Mouse (Mus musculus): ENCODE measurements at regions not wholly inside any gene's neighbourhood (a gene's known extent, or its start where the extent isn't known, plus 50 kb on each side); places are given as distances from the start of the nearest gene placed in this dataset.

DNA sequence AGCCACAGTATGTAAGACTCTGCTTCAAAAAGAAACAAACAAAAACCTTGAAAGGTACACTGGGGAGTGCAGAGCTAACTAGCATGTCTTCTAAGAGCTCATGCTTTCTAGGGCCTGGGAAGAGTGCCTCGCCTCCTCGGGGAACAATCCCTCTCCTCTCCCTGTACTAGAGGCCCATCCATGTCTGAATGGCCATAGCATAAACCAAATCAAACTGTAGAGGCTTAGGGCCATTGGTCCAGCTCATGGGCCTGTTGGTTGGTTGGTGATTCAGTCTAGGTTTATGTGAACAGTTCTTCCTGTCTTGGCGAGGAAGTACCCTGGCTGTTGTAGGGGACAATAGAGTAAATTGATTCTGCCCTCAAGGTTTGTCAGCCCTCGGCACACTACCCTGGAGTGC lies 151.0 kb downstream of the Wdr11 start:
- H3K4me1 ChIP-seq (ENCODE audit: control insufficient read depth, insufficient read depth, low read length) = no peaks in the 10 kb centered on the region
- H3K9me3 ChIP-seq (ENCODE audit: control insufficient read depth, low read length) = no peaks in the 10 kb centered on the region
- WGBS = 88% methylated on average over 4 of the region's 4 CpGs
- H3K4me2 ChIP-seq (ENCODE audit: low read depth) = no peak overlapping the region
- DNase-seq (ENCODE audit: low spot score) = no peak
- no peak overlapping the region for H3K9ac ChIP-seq (ENCODE audit: low read length)
- H3K27ac ChIP-seq (ENCODE audit: low read depth, low read length) = no peak overlapping the region
- H3K4me3 ChIP-seq (ENCODE audit: low read depth, low read length) = no peak overlapping the region
- H3K36me3 ChIP-seq (ENCODE audit: control insufficient read depth, insufficient read depth, low read length) = no peaks in the 10 kb centered on the region
- H3K27me3 ChIP-seq (ENCODE audit: control insufficient read depth, insufficient read depth, low read length) = no peaks in the 10 kb centered on the region
- ATAC-seq (ENCODE audit: insufficient read depth, low FRiP score, low TSS enrichment) = no peak

DNA sequence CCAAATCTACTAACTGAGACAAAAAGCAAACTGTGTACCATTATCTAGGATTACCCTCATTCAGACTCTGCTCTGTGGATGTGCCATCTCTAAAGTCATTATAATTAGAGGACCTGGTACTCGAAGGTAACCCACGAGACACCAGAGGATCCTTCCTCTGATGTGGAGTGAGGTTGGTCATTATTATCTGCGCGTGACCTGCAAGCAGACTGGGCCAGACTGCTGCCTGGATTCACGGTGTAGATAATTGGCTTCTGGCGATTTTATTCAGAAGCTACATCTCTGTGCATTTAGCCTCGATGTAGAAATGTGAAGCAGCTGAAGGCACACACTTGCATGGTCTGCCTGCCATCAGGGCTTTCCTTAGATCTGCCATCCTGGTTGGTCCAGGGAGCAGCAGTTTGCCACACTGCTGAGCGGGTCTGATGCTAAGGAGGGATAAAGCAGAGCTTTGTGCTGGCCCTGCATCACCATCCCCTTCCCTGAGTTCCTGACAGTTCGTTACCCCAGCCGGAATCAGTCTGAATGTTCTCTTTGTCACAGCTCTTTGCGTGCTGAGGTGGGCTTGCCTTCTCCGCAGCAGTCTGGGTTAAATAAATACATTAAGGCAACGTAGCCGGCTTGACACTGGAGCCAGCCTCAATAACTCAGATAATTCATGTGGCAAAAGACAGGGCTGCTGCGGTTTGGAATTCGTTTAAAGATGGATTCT lies 152.4 kb downstream of the Wdr11 start:
- Histone ChIP-seq H3K27ac (ENCODE audit: low read depth, low read length) (peak overlapping the region; percentile 70; the same call in 1 of the 2 replicates), H3K36me3 (ENCODE audit: control insufficient read depth, insufficient read depth, low read length) (no peaks in the 10 kb centered on the region), H3K9me3 (ENCODE audit: control insufficient read depth, low read length) (no peaks in the 10 kb centered on the region), H3K4me2 (ENCODE audit: low read depth) (no peak overlapping the region), H3K4me1 (ENCODE audit: control insufficient read depth, insufficient read depth, low read length) (no peaks in the 10 kb centered on the region), H3K4me3 (ENCODE audit: low read depth, low read length) (no peak overlapping the region), H3K9ac (ENCODE audit: low read length) (peak overlapping the region; percentile 35; the same call in 1 of the 2 replicates), H3K27me3 (ENCODE audit: control insufficient read depth, insufficient read depth, low read length) (no peaks in the 10 kb centered on the region)
- DNase-seq (ENCODE audit: low spot score) (peak; percentile 61), ATAC-seq (ENCODE audit: insufficient read depth, low FRiP score, low TSS enrichment) (no peak)
- 32% methylated on average over 16 of the region's 16 CpGs for WGBS

GRCm38 (mm10) chr7:129746639-129747038 lies 155.0 kb downstream of the Wdr11 start:
- WGBS = 83% methylated on average over 5 of the region's 5 CpGs
- Histone ChIP-seq H3K4me3 (ENCODE audit: low read depth, low read length) (no peak overlapping the region), H3K9me3 (ENCODE audit: control insufficient read depth, low read length) (no peaks in the 10 kb centered on the region), H3K4me2 (ENCODE audit: low read depth) (no peak overlapping the region), H3K9ac (ENCODE audit: low read length) (no peak overlapping the region), H3K36me3 (ENCODE audit: control insufficient read depth, insufficient read depth, low read length) (no peaks in the 10 kb centered on the region), H3K27me3 (ENCODE audit: control insufficient read depth, insufficient read depth, low read length) (no peaks in the 10 kb centered on the region), H3K27ac (ENCODE audit: low read depth, low read length) (no peak overlapping the region), H3K4me1 (ENCODE audit: control insufficient read depth, insufficient read depth, low read length) (no peaks in the 10 kb centered on the region)
- ATAC-seq (ENCODE audit: insufficient read depth, low FRiP score, low TSS enrichment) = no peak
- no peak for DNase-seq (ENCODE audit: low spot score)

DNA sequence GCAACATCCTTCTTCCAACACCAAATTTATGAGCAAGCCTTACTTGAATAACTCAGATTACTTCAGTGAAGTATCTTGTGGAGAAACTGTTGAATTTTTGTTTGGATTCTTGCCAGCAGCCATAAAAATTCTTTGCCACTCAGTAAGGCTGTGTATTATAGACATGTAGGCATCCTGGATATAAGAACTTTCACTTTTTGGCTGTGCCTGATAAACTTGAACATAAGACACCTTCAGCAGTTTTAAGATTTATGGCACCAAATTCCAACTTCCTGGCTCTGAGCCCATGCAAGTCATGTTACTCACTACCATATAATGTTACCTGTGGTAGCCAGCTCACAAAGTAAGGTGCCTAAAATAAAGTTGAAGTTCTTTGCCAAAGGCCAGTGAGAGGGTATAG lies 159.3 kb downstream of the Wdr11 start:
- DNase-seq (ENCODE audit: low spot score) = no peak
- no peak overlapping the region for H3K4me2 ChIP-seq (ENCODE audit: low read depth)
- H3K9ac ChIP-seq (ENCODE audit: low read length) = no peak overlapping the region
- no peaks in the 10 kb centered on the region for H3K9me3 ChIP-seq (ENCODE audit: control insufficient read depth, low read length)
- ATAC-seq (ENCODE audit: insufficient read depth, low FRiP score, low TSS enrichment) = no peak
- H3K27me3 ChIP-seq (ENCODE audit: control insufficient read depth, insufficient read depth, low read length) = no peaks in the 10 kb centered on the region
- no peak overlapping the region for H3K4me3 ChIP-seq (ENCODE audit: low read depth, low read length)
- H3K27ac ChIP-seq (ENCODE audit: low read depth, low read length) = no peak overlapping the region
- no peaks in the 10 kb centered on the region for H3K36me3 ChIP-seq (ENCODE audit: control insufficient read depth, insufficient read depth, low read length)
- no peaks in the 10 kb centered on the region for H3K4me1 ChIP-seq (ENCODE audit: control insufficient read depth, insufficient read depth, low read length)

- Histone ChIP-seq H3K36me3 (ENCODE audit: control insufficient read depth, insufficient read depth, low read length) (no peaks in the 10 kb centered on the region), H3K4me2 (ENCODE audit: low read depth) (no peak overlapping the region), H3K27me3 (ENCODE audit: control insufficient read depth, insufficient read depth, low read length) (no peaks in the 10 kb centered on the region), H3K4me3 (ENCODE audit: low read depth, low read length) (no peak overlapping the region), H3K9me3 (ENCODE audit: control insufficient read depth, low read length) (no peaks in the 10 kb centered on the region), H3K9ac (ENCODE audit: low read length) (no peak overlapping the region), H3K27ac (ENCODE audit: low read depth, low read length) (no peak overlapping the region), H3K4me1 (ENCODE audit: control insufficient read depth, insufficient read depth, low read length) (no peaks in the 10 kb centered on the region)
- DNase-seq (ENCODE audit: low spot score) = no peak
- WGBS = 78% methylated on average over 5 of the region's 5 CpGs
- no peak for ATAC-seq (ENCODE audit: insufficient read depth, low FRiP score, low TSS enrichment)
Measured at GRCm38 (mm10) chr7:129754737-129755136, 163.1 kb downstream of the Wdr11 start.

DNA sequence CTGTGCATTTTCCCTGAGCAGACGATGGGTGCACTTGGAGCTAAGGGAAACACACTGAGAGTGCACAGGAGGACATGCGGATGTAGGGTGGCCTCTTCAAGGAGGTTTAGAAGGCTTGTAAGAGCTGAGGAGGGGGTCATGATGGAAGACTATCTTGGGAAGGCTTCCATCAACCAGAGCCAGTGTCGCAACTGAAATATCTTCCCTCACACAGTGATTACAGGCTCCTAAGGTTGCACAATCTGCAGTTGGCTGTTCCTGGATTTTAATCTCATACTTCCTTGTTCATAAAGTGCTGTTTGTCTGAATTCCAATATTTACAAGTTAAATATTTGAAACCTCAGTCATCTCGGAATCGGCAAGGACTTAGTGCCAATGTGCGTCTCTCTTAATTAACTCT lies 164.5 kb downstream of the Wdr11 start:
- H3K9ac ChIP-seq (ENCODE audit: low read length) = no peak overlapping the region
- H3K4me1 ChIP-seq (ENCODE audit: control insufficient read depth, insufficient read depth, low read length) = no peaks in the 10 kb centered on the region
- no peak for DNase-seq (ENCODE audit: low spot score)
- H3K4me3 ChIP-seq (ENCODE audit: low read depth, low read length) = no peak overlapping the region
- no peaks in the 10 kb centered on the region for H3K27me3 ChIP-seq (ENCODE audit: control insufficient read depth, insufficient read depth, low read length)
- H3K4me2 ChIP-seq (ENCODE audit: low read depth) = no peak overlapping the region
- no peak for ATAC-seq (ENCODE audit: insufficient read depth, low FRiP score, low TSS enrichment)
- no peaks in the 10 kb centered on the region for H3K9me3 ChIP-seq (ENCODE audit: control insufficient read depth, low read length)
- no peak overlapping the region for H3K27ac ChIP-seq (ENCODE audit: low read depth, low read length)
- H3K36me3 ChIP-seq (ENCODE audit: control insufficient read depth, insufficient read depth, low read length) = no peaks in the 10 kb centered on the region
- 90% methylated on average over 6 of the region's 6 CpGs for WGBS

DNA sequence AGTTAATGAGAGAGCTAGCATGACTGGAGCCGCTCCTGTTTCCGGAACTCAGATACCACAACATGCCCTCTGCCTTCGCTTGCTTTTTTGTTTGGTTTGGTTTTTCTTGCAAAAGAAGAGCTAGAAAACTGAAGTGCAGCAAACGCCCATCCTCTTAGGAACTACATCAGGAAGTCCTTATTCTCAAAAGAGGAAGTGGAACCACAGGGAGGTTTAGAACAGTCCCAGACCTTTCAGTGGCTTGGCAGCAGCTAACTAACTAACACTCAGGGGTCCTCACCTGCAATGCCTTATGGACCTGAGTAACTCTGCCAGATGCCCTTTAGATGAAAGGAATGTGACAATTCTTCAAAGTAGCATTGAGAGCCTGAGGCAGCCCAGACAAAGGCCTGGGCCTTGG lies 168.2 kb downstream of the Wdr11 start:
- Histone ChIP-seq H3K27me3 (ENCODE audit: control insufficient read depth, insufficient read depth, low read length) (no peaks in the 10 kb centered on the region), H3K9me3 (ENCODE audit: control insufficient read depth, low read length) (no peaks in the 10 kb centered on the region), H3K9ac (ENCODE audit: low read length) (no peak overlapping the region), H3K4me3 (ENCODE audit: low read depth, low read length) (no peak overlapping the region), H3K4me2 (ENCODE audit: low read depth) (no peak overlapping the region), H3K27ac (ENCODE audit: low read depth, low read length) (no peak overlapping the region), H3K36me3 (ENCODE audit: control insufficient read depth, insufficient read depth, low read length) (no peaks in the 10 kb centered on the region), H3K4me1 (ENCODE audit: control insufficient read depth, insufficient read depth, low read length) (no peaks in the 10 kb centered on the region)
- no peak for ATAC-seq (ENCODE audit: insufficient read depth, low FRiP score, low TSS enrichment)
- no peak for DNase-seq (ENCODE audit: low spot score)
- 94% methylated on average over 4 of the region's 4 CpGs for WGBS

GRCm38 (mm10) chr7:129760386-129760785 lies 168.7 kb downstream of the Wdr11 start:
- no peak for ATAC-seq (ENCODE audit: insufficient read depth, low FRiP score, low TSS enrichment)
- H3K4me3 ChIP-seq (ENCODE audit: low read depth, low read length) = no peak overlapping the region
- WGBS = 92% methylated on average over 2 of the region's 2 CpGs

DNA sequence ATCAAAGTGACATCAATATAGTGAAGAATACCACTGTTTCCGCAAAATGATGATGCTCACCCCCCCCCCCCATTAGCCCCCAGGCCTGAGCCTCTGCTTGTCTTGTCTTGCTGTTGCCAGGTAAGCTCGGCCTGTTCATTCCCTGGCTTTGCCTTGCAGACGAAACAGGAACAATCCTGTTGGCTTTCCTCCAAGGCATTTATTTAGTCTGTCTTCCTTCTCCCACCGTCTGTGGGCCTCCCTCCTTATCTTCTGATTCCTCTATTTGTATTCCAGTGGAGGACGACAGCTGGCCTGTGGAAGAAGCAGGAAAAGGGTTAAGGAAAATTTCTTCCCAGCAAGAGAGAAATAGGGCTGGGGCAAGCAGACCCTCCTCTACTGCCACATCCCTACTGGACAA lies 172.1 kb downstream of the Wdr11 start:
- Histone ChIP-seq H3K9ac (ENCODE audit: low read length) (no peak overlapping the region), H3K27me3 (ENCODE audit: control insufficient read depth, insufficient read depth, low read length) (no peaks in the 10 kb centered on the region), H3K36me3 (ENCODE audit: control insufficient read depth, insufficient read depth, low read length) (no peaks in the 10 kb centered on the region), H3K4me1 (ENCODE audit: control insufficient read depth, insufficient read depth, low read length) (no peaks in the 10 kb centered on the region), H3K4me3 (ENCODE audit: low read depth, low read length) (no peak overlapping the region), H3K4me2 (ENCODE audit: low read depth) (no peak overlapping the region), H3K27ac (ENCODE audit: low read depth, low read length) (no peak overlapping the region), H3K9me3 (ENCODE audit: control insufficient read depth, low read length) (no peaks in the 10 kb centered on the region)
- 55% methylated on average over 5 of the region's 5 CpGs for WGBS
- no peak for ATAC-seq (ENCODE audit: insufficient read depth, low FRiP score, low TSS enrichment)
- DNase-seq (ENCODE audit: low spot score) = no peak

More at GRCm38 (mm10) chr7:129760386-129760785, 168.7 kb downstream of the Wdr11 start:
- Histone ChIP-seq H3K27ac (ENCODE audit: low read depth, low read length) (no peak overlapping the region), H3K4me2 (ENCODE audit: low read depth) (no peak overlapping the region), H3K9me3 (ENCODE audit: control insufficient read depth, low read length) (no peaks in the 10 kb centered on the region), H3K27me3 (ENCODE audit: control insufficient read depth, insufficient read depth, low read length) (no peaks in the 10 kb centered on the region), H3K9ac (ENCODE audit: low read length) (no peak overlapping the region), H3K36me3 (ENCODE audit: control insufficient read depth, insufficient read depth, low read length) (no peaks in the 10 kb centered on the region), H3K4me1 (ENCODE audit: control insufficient read depth, insufficient read depth, low read length) (no peaks in the 10 kb centered on the region)
- DNase-seq (ENCODE audit: low spot score) = no peak
